Mouse (Mus musculus): ENCODE data around the gene Blm. TPM values are rescaled to one million over a fixed set of nuclear protein-coding genes. Genes with fewer than 3 reads are reported as not detected.
"Not testable (repeated sequence)": the region's sequence is repeated elsewhere in the genome, so short reads cannot be mapped to it uniquely, and the experiment has no call there.

The Blm gene
- polyA plus RNA-seq, 1 experiment from 2014 or later = 15.8 TPM

DNA sequence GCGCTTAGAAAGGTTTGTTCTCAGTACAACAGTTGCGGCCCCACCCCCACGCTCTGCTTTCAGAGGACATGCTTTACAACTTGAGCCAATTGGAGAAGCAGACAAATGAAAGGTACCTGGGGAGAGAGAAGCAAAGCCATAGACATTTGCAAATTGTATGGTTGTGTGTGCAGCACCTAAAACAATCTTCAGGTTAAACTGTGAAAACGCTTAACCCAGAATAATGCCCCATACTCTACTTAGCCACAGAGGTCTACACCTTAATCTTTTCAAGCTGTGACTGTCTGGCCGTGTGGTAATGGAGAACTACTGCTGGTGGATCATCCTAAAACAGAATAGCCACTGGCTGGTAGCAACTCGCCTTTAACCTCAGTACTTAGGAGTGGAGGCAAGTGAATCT, 8.2 kb downstream of the Blm start:
- Histone ChIP-seq H3K4me2 (no peak overlapping the region), H3K36me3 (no peaks in the 10 kb centered on the region), H3K4me3 (no peak overlapping the region), H3K27ac (no peak overlapping the region), H3K9me3 (no peaks in the 10 kb centered on the region), H3K9ac (no peak overlapping the region), H3K4me1 (no peaks in the 10 kb centered on the region), H3K27me3 (no peaks in the 10 kb centered on the region)
- 78% methylated on average over 6 of the region's 6 CpGs for WGBS
- no peak for ATAC-seq (ENCODE audit: insufficient number of reproducible peaks, low FRiP score, low TSS enrichment, low read depth)

DNA sequence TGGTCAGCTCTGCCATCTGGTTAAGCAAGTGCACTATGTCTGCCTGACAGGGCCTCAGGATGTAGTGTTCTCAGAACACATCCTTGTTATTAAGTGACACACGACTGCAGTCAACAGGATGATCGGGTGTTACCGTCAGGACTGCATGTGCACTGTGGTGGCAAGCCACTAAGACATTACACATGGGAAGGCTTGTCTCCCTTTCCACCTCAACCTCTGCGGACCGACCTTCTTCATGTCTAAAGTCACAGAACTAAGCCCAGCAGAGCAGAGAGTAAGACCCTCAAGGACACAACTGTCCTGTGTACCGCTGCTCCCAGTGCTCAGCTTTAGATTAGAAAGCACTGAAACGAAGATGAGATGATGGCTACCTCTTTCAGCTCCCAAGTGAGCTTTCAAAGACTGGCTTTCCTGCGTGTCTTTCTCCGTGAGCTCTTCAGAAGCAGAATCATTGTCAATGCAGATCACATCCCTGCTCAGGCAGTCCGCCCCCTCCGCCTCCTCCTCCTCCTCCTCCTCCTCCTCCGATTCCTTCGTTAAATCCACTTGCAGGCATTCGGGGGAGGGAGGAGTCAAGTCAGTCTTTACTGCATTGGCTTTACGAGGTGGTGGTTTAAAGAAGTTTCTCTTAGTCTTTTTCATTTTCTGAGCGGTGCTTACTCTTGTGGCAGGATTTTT, 22.4 kb downstream of the Blm start:
- no peaks in the 10 kb centered on the region for H3K9me3 ChIP-seq
- no peaks in the 10 kb centered on the region for H3K4me1 ChIP-seq
- H3K4me3 ChIP-seq = no peak overlapping the region
- no peaks in the 10 kb centered on the region for H3K27me3 ChIP-seq
- H3K9ac ChIP-seq = no peak overlapping the region
- H3K27ac ChIP-seq = no peak overlapping the region
- WGBS = 74% methylated on average over 16 of the region's 16 CpGs
- ATAC-seq (ENCODE audit: insufficient number of reproducible peaks, low FRiP score, low TSS enrichment, low read depth) = no peak
- H3K4me2 ChIP-seq = no peak overlapping the region
- H3K36me3 ChIP-seq = peaks cover 32% of the 10 kb centered on the region

DNA sequence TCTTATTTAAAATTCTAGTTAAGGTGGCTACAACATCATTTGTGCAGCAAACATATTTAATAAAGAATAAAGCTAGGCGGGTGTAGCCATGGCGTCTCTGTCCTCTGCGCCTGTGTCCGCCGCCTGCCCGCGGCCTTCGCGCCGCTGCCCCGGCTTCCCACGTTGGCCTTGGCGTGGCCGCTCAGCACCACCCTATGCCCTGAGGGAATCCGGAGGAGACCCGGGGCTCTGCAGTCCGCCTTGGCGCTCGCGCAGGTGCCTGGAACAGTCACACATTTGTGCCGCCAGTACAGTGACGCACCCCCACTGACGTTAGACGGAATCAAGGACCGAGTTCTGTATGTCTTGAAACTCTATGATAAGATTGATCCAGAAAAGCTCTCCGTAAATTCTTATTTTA, 27.2 kb downstream of the Blm start:
- not testable (repeated sequence) for H3K4me1 ChIP-seq; ATAC-seq (ENCODE audit: insufficient number of reproducible peaks, low FRiP score, low TSS enrichment, low read depth); H3K27ac ChIP-seq; H3K4me3 ChIP-seq; H3K4me2 ChIP-seq; H3K9me3 ChIP-seq; H3K27me3 ChIP-seq; H3K9ac ChIP-seq
- H3K36me3 ChIP-seq = peaks cover 40% of the 10 kb centered on the region
- 96% methylated on average over 26 of the region's 26 CpGs for WGBS

DNA sequence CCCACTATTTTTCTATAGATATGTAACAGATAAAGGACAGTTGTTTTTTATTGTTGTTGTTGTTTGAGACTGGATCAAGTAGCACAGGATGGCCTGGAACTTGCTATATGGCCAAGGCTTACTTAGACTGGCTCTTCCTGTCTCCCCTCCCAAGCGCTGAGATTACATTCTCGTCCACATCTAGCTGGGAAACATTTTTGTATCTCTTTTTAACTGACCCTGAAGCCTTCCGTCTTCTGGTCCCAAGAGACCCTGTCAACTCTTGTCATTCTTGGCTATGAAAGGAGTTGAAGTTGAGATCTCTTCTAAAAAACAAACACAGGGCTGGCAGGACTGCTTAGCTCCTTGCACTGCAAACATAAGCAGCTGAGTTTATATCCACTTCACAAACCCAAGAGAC, 28.9 kb downstream of the Blm start:
- Histone ChIP-seq H3K27ac (no peak overlapping the region), H3K9me3 (no peaks in the 10 kb centered on the region), H3K4me2 (no peak overlapping the region), H3K4me3 (no peak overlapping the region), H3K27me3 (no peaks in the 10 kb centered on the region), H3K4me1 (no peaks in the 10 kb centered on the region), H3K36me3 (peaks cover 38% of the 10 kb centered on the region), H3K9ac (no peak overlapping the region)
- 77% methylated on average over 3 of the region's 3 CpGs for WGBS
- ATAC-seq (ENCODE audit: insufficient number of reproducible peaks, low FRiP score, low TSS enrichment, low read depth) = no peak

DNA sequence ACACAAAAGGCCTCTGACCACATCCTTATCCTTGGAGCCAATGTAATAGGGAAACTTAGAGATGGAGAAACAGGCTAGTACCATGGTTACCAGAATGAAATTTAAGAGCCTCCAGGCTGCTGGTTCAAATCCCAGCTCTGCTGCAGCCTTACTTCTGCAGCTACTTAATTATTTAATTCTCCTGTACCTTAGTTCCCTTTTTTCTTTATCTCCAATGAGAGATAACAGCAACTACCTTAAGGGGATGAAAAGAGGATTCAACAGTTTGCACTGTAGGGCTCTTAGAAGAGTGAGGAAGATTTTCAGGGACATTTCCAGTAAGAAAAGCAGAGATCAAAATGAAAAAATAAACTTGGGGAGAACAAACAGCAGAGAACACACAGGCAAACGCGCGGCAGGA, 30.0 kb downstream of the Blm start:
- H3K9ac ChIP-seq = no peak overlapping the region
- no peak overlapping the region for H3K27ac ChIP-seq
- no peak overlapping the region for H3K4me3 ChIP-seq
- 90% methylated on average over 3 of the region's 3 CpGs for WGBS
- no peak overlapping the region for H3K4me2 ChIP-seq
- no peak for ATAC-seq (ENCODE audit: insufficient number of reproducible peaks, low FRiP score, low TSS enrichment, low read depth)
- H3K4me1 ChIP-seq = no peaks in the 10 kb centered on the region
- peaks cover 42% of the 10 kb centered on the region for H3K36me3 ChIP-seq
- no peaks in the 10 kb centered on the region for H3K27me3 ChIP-seq
- no peaks in the 10 kb centered on the region for H3K9me3 ChIP-seq

DNA sequence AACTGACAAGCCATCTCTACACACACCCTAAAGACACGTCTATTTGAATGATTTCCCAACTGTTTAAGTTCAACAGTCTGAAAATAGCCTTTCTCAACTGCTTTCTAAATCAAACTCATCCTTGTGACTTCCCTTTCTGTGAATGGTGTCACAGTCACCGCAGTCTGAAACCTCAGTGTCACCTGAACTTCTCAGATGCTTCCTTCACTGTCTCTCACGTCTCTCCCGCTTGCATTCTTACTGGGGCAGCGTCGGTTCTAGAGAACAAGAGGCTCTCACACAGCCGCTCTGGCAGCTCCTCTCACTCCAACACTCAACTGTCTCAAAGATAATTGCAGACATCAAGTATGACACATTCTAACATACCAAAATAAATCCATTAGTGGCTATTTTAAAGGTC, 33.9 kb downstream of the Blm start:
- Histone ChIP-seq H3K36me3 (peaks cover 40% of the 10 kb centered on the region), H3K9me3 (no peaks in the 10 kb centered on the region), H3K9ac (no peak overlapping the region), H3K4me2 (no peak overlapping the region), H3K4me1 (no peaks in the 10 kb centered on the region), H3K27ac (no peak overlapping the region), H3K27me3 (no peaks in the 10 kb centered on the region), H3K4me3 (no peak overlapping the region)
- 88% methylated on average over 7 of the region's 7 CpGs for WGBS
- ATAC-seq (ENCODE audit: insufficient number of reproducible peaks, low FRiP score, low TSS enrichment, low read depth) = no peak

DNA sequence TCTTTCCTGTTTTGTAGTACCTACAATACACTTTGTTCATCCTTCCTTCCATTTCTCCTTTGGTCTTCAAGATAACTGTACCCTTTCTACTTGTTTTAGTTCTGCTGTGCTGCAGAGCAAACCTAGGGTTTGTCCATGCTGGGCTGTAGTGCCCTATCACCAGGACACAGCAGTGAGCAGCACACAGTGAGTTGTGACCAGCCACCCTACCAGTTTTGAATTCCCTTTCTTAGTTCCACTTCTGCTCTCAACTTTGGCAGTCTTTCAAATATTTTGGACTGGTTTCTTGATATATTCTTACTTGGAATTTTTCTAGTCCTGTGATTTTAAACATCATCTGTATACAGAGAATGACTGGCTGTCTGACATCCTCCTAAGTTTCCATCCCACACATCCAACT, 34.8 kb downstream of the Blm start:
- H3K27ac ChIP-seq = no peak overlapping the region
- no peaks in the 10 kb centered on the region for H3K4me1 ChIP-seq
- peaks cover 41% of the 10 kb centered on the region for H3K36me3 ChIP-seq
- H3K9ac ChIP-seq = no peak overlapping the region
- ATAC-seq (ENCODE audit: insufficient number of reproducible peaks, low FRiP score, low TSS enrichment, low read depth) = no peak
- H3K4me2 ChIP-seq = no peak overlapping the region
- no peaks in the 10 kb centered on the region for H3K9me3 ChIP-seq
- no peak overlapping the region for H3K4me3 ChIP-seq
- no peaks in the 10 kb centered on the region for H3K27me3 ChIP-seq

DNA sequence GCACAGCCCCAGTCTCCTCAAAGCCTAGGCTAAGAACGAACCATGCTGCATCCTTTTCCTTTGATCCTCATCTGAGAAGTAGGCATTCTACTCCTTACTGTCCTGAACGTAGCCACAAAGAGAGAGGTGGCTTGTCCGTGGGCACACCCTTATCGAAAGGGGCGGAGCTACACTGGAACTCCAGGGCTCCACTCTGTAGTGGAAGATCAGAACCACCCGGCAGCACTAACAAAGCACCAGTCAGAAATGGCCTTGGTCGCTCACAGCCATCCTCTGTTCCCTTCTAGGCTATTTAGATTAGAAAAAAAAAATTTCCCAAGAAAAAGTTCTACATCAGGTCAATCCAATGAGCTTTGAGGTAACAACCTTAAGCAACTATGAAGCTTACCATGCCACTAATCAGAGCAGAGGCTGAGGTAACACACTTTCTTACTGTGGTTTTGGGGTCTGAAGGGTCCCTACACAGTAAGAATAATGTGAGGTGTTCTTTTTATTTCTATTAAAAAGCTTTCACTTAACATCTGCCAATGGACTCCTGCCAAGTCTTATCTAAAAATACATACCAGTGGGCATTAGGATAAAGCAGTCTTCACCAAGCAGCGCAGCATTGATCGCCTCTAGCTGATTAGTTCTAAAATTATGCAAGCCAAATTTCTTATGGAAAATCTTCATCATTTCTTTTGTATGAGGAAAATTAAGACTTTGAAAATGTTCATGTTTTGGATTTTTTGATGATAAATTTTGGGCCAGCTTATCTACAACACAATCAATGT, 35.5 kb downstream of the Blm start:
- Histone ChIP-seq H3K4me3 (no peak overlapping the region), H3K9ac (no peak overlapping the region), H3K27me3 (no peaks in the 10 kb centered on the region), H3K27ac (no peak overlapping the region), H3K9me3 (no peaks in the 10 kb centered on the region), H3K36me3 (peaks cover 40% of the 10 kb centered on the region), H3K4me2 (no peak overlapping the region), H3K4me1 (no peaks in the 10 kb centered on the region)
- 82% methylated on average over 9 of the region's 9 CpGs for WGBS
- no peak for ATAC-seq (ENCODE audit: insufficient number of reproducible peaks, low FRiP score, low TSS enrichment, low read depth)

DNA sequence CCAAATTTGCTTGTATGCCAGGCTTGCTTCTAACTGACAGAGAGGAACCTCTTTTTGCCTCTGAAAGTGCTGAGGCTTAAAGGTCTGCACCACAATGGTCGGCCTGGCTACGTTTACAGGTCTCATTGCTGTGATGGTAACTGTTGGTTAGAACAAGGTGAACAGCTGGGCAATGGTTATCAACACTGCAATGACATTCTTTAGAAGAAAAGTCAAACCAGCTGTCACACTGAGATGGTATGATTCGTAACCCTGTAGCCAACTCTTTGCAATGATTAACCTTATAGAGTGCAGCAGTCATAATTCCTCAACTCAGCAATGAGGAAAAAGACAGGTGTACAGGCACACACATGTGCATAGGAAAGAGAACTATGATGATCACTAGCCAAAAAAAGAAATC, 38.3 kb downstream of the Blm start:
- no peak for ATAC-seq (ENCODE audit: insufficient number of reproducible peaks, low FRiP score, low TSS enrichment, low read depth)
- Histone ChIP-seq H3K9me3 (no peaks in the 10 kb centered on the region), H3K36me3 (peaks cover 31% of the 10 kb centered on the region), H3K4me3 (no peak overlapping the region), H3K27ac (no peak overlapping the region), H3K27me3 (no peaks in the 10 kb centered on the region), H3K9ac (no peak overlapping the region), H3K4me1 (no peaks in the 10 kb centered on the region), H3K4me2 (no peak overlapping the region)
- 89% methylated on average over 3 of the region's 3 CpGs for WGBS

DNA sequence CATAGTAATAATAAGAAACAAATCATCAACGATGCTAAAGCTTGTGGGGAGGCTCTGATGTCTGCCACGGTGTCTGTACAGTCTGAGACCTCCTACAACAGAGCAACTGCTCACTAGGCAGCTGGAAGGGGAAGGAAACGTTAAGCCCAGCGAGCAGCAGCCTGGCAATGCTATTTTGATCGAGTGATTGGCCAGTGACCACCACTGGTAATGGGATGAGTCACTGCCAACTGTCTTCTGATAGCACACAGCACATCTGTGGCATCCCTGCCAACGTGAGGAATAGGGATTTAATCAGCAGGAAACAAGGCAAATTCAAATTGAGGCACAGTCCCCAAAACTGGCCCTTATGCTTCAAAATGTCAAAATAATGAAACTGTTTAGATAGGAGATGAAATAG, 39.7 kb downstream of the Blm start:
- no peak for ATAC-seq (ENCODE audit: insufficient number of reproducible peaks, low FRiP score, low TSS enrichment, low read depth)
- Histone ChIP-seq H3K9ac (no peak overlapping the region), H3K4me1 (no peaks in the 10 kb centered on the region), H3K9me3 (no peaks in the 10 kb centered on the region), H3K4me2 (no peak overlapping the region), H3K36me3 (peaks cover 28% of the 10 kb centered on the region), H3K27me3 (no peaks in the 10 kb centered on the region), H3K27ac (no peak overlapping the region), H3K4me3 (no peak overlapping the region)
- WGBS = 80% methylated on average over 6 of the region's 6 CpGs

DNA sequence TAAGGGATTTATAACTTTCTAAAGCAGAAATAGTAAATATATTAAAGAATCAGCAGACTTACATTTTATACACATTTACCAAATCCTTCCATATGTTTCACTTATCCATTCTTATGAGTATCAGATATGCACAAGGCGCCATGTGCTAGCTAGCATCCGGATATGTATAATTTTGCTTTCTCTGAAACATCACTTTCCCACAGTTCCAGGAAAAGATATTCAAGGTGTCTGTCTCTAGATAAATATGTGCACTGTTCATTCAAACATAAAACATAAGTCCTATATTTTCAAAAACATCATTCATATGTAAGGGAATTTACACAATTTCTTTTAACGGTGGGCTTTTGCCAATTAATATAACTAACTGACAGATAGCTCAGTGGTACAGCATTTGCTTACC, 42.9 kb downstream of the Blm start:
- no peak overlapping the region for H3K4me3 ChIP-seq
- WGBS = 91% methylated on average over 3 of the region's 3 CpGs
- H3K9me3 ChIP-seq = no peaks in the 10 kb centered on the region
- H3K9ac ChIP-seq = no peak overlapping the region
- H3K36me3 ChIP-seq = peaks cover 28% of the 10 kb centered on the region
- no peak overlapping the region for H3K27ac ChIP-seq
- no peaks in the 10 kb centered on the region for H3K4me1 ChIP-seq
- ATAC-seq (ENCODE audit: insufficient number of reproducible peaks, low FRiP score, low TSS enrichment, low read depth) = no peak
- H3K4me2 ChIP-seq = no peak overlapping the region
- no peaks in the 10 kb centered on the region for H3K27me3 ChIP-seq

DNA sequence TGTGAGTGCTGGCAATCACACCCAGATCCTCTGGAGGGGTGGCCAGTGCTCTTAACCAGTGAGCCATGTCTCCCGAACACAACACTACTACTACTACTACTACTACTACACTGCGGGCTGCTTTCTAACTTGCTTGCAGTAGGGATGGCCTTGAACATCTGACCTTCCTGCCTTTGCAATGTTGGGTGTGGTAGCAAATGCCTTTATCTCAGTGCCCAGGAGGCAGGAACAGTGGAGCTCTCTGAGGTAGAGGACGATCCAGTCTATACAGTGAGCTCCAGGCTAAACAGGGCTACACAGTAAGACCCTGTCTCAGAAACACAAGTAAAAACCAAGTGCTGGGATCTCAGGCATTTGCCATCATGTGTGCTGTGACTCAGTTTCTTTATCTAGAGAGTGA, 43.8 kb downstream of the Blm start:
- Histone ChIP-seq H3K9ac (no peak overlapping the region), H3K4me2 (no peak overlapping the region), H3K36me3 (peaks cover 22% of the 10 kb centered on the region), H3K27ac (no peak overlapping the region), H3K27me3 (no peaks in the 10 kb centered on the region), H3K4me3 (no peak overlapping the region), H3K9me3 (no peaks in the 10 kb centered on the region), H3K4me1 (no peaks in the 10 kb centered on the region)
- no peak for ATAC-seq (ENCODE audit: insufficient number of reproducible peaks, low FRiP score, low TSS enrichment, low read depth)
- 84% methylated on average over 3 of the region's 3 CpGs for WGBS
